Mouse (Mus musculus) lung, postnatal 0 days (tissue): ENCODE results near the gene Gm10974. TPM values are rescaled to one million over a fixed set of nuclear protein-coding genes. Genes with fewer than 3 reads are reported as not detected.

Experiments
- ATAC-seq: fragments of 200-750 bp; cut with Nextera tagmentation; 2 replicates; pipeline ENCODE4 v1.8.0; 2017; ENCODE audit warnings: moderate library complexity
- DNase-seq: peaks from one replicate; pipeline ENCODE4 v3.0.0-alpha.2; 2016; ENCODE audit warnings: low spot score
- H3K27ac ChIP-seq: fragments of 300-500 bp; sonication (generic); 2 replicates; pipeline ENCODE4 v1.5.1; 2014; ENCODE audit warnings: antibody characterized with exemption, mild to moderate bottlenecking, low read length, mixed read lengths
- H3K27me3 ChIP-seq: fragments of 300-500 bp; sonication (generic); replicated peaks from 2 replicates; pipeline ENCODE4 v1.6.1; 2014; ENCODE audit warnings: low read length, mixed read lengths; ENCODE audit not compliant: insufficient read depth
- H3K36me3 ChIP-seq: fragments of 300-500 bp; sonication (generic); 2 replicates; pipeline ENCODE4 v1.6.1; 2014; ENCODE audit warnings: low read length, mixed read lengths; ENCODE audit not compliant: insufficient read depth
- H3K4me1 ChIP-seq: fragments of 300-500 bp; sonication (generic); 2 replicates; pipeline ENCODE4 v1.6.1; 2014; ENCODE audit warnings: antibody characterized with exemption, low read depth, low read length, mixed read lengths; ENCODE audit not compliant: insufficient read depth
- H3K4me2 ChIP-seq: fragments of 300-500 bp; sonication (generic); replicated peaks from 2 replicates; pipeline ENCODE4 v1.6.1; 2014; ENCODE audit warnings: low read depth, mild to moderate bottlenecking, low read length, moderate library complexity, mixed read lengths
- H3K4me3 ChIP-seq: fragments of 300-500 bp; sonication (generic); 2 replicates; pipeline ENCODE4 v1.5.1; 2014; ENCODE audit warnings: low read depth, low read length
- H3K9ac ChIP-seq: fragments of 300-500 bp; sonication (generic); replicated peaks from 2 replicates; pipeline ENCODE4 v1.6.1; 2014; ENCODE audit warnings: low read depth, mild to moderate bottlenecking
- H3K9me3 ChIP-seq: fragments of 300-500 bp; sonication (generic); 2 replicates; pipeline ENCODE4 v1.6.1; 2016; ENCODE audit warnings: low read length, mixed read lengths
- CTCF ChIP-seq: IDR thresholded peaks from 2 replicates; pipeline ENCODE4 v1.5.1; 2016; ENCODE audit warnings: antibody characterized with exemption, mild to moderate bottlenecking
- EP300 ChIP-seq: IDR thresholded peaks from 2 replicates; pipeline ENCODE4 v1.6.1; 2016; ENCODE audit warnings: antibody characterized with exemption, mild to moderate bottlenecking, control low read depth
- WGBS: fragments of 180-500 bp; shearing (Covaris S2); extraction: QIAGEN DNeasy Blood & Tissue Kit; methylation state at CpG from one replicate; pipeline ENCODE4 v1.1.7; 2014; 5-methylcytosine and 5-hydroxymethylcytosine counted together
- polyA plus RNA-seq: library from polyadenylated mRNA; unstranded; fragments of >200 nt; fragmentation: Nextera tagmentation; extraction: Ambion mirVana; gene quantifications from 2 replicates; pipeline ENCODE4 v1.2.1, GENCODE M21; 2015

Gene Gm10974
- polyA plus RNA-seq, 1 experiment from 2014 or later, result not detected

DNA sequence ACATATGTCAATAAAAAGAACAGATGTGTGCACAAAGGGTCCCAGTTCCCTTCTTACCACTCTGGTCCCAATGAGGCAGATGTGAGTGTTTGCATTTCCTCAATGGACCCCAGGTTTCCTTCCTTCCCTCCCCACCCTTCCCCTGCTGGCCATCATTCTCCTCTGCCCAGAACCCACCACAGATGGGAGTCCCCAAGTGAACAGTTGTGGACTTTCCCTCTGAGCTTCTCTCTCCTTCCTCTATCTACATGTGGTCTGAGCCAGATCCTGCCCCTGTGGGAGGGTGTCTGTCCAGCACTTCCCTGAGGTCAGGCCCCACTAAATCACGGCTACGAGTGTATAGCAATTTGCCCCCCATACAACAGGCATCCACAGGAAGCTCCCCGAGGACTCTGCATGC is 10.8 kb upstream of the Gm10974 start:
- no peak overlapping the region for H3K4me3 ChIP-seq
- H3K9ac ChIP-seq, result no peak overlapping the region
- no peak overlapping the region for H3K27ac ChIP-seq
- no peak for TF ChIP-seq EP300
- no peaks in the 10 kb centered on the region for H3K27me3 ChIP-seq
- H3K9me3 ChIP-seq, result no peaks in the 10 kb centered on the region
- H3K36me3 ChIP-seq, result no peaks in the 10 kb centered on the region
- DNase-seq, result no peak
- no peak for ATAC-seq
- WGBS, result 58% methylated on average over 3 of the region's 3 CpGs
- no peak overlapping the region for H3K4me2 ChIP-seq
- H3K4me1 ChIP-seq, result no peaks in the 10 kb centered on the region

DNA sequence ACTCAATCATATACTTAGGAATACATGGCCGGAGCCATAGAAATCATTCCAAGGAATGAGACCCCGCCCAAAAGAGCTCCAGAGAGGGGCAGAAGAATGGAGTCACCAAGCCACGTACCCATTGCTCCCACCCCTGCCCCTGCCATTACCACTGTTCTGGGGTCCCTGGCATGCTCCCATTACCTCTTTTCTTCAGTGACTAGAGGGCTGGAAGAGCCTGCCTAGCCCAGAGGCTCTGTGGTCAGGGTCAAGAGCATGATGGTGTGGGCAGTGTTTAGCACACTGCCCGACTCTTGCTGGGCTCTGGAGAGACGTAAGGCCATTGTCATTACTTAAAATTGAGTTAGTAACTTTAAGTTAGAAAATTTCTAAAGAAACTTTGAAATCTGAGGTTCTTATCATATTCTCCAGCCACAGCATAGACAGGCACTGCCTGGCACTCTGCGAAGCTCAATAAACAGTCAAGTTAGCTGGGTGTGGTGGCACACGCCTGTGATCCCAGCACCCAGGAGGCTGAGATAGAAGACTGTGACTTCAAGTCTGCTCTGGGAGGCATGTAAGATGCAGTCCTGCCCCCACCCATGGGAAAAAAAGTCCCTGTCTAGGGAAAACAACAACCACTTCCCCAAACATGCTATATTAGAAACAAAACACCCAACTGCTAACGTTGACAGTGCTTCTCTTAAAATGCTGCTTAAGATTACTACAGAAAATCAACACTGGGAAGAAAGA is 9.7 kb upstream of the Gm10974 start:
- no peak overlapping the region for H3K4me2 ChIP-seq
- ATAC-seq, result no peak

DNA sequence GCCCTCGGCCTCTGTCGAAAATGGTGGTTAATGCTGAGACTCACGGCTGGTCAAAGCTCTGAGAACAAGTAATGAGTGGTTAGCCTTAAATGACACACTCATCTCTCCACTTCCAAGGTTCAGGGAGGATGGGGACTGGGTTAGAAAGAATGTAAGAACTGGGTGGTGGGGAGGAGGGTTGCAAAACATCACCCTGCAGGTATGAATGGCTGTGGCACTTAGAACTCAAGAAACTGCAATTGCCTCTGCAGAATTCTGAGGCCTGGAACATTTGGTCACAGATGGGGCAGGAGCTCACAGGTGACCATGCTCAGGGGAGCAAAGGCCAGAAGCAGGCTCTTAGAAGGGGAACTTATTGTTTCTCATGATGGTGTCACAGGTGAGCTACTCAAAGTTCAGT is 7.2 kb upstream of the Gm10974 start:
- no peaks in the 10 kb centered on the region for H3K27me3 ChIP-seq
- H3K36me3 ChIP-seq, result no peaks in the 10 kb centered on the region

More for the DNA sequence above, 9.7 kb upstream of the Gm10974 start:
- Histone ChIP-seq H3K36me3 (no peaks in the 10 kb centered on the region), H3K4me1 (no peaks in the 10 kb centered on the region), H3K4me3 (no peak overlapping the region), H3K27me3 (no peaks in the 10 kb centered on the region), H3K9ac (no peak overlapping the region), H3K9me3 (no peaks in the 10 kb centered on the region), H3K27ac (no peak overlapping the region)
- no peak for TF ChIP-seq CTCF
- TF ChIP-seq EP300, result no peak
- 70% methylated on average over 8 of the region's 8 CpGs for WGBS
- DNase-seq, result no peak

DNA sequence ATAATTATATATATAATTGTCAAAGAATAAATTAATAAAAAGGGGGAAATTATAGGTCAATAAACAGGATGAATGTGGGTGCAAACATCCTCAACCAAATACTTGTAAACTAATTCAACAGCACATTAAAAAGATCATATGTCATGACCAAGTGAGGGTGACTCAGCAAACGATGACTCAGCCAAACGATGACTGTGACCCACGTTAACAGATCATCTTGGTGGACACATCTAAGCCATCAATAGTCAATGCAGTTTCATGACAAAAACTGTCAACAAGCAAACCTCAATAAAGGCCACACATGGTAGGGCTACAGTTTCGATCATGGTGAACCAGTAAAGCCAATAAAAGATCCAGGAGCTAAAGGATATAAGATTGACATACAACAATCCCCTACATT is 6.7 kb upstream of the Gm10974 start:
- no peak for TF ChIP-seq EP300
- no peak for TF ChIP-seq CTCF
- H3K4me1 ChIP-seq, result no peaks in the 10 kb centered on the region

More for the DNA sequence above, 7.2 kb upstream of the Gm10974 start:
- WGBS, result 72% methylated on average over 3 of the region's 3 CpGs
- Histone ChIP-seq H3K27ac (no peak overlapping the region), H3K4me1 (no peaks in the 10 kb centered on the region), H3K4me2 (no peak overlapping the region), H3K9me3 (no peaks in the 10 kb centered on the region), H3K9ac (no peak overlapping the region), H3K4me3 (no peak overlapping the region)
- no peak for DNase-seq
- TF ChIP-seq EP300, result no peak
- TF ChIP-seq CTCF, result no peak
- no peak for ATAC-seq

DNA sequence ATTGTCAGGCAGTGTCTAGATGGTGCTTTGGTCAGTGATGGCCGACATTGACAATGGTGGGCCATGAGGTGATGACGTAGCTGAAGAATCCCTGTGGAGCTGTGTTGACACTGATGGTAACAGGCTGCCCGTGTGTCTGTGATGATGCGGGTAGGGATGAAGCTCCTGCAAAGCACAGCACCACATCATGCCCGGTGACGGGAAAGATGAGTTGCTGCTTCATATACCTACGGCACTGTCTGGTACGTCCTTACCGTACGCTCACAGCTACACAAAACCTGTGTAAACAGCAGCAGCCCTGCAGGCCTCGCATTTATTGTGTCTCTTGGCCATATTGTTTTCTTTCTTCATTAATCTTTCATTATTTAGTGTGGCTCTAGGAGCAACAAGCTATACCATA is 1.2 kb upstream of the Gm10974 start:
- no peaks in the 10 kb centered on the region for H3K4me1 ChIP-seq
- H3K4me3 ChIP-seq, result no peak overlapping the region
- H3K9me3 ChIP-seq, result no peaks in the 10 kb centered on the region
- no peak overlapping the region for H3K9ac ChIP-seq
- H3K27ac ChIP-seq, result no peak overlapping the region
- no peaks in the 10 kb centered on the region for H3K36me3 ChIP-seq
- H3K4me2 ChIP-seq, result no peak overlapping the region
- TF ChIP-seq CTCF (no peak), EP300 (no peak)
- no peaks in the 10 kb centered on the region for H3K27me3 ChIP-seq
- no peak for DNase-seq
- no peak for ATAC-seq
- 92% methylated on average over 11 of the region's 11 CpGs for WGBS

More for the DNA sequence above, 6.7 kb upstream of the Gm10974 start:
- Histone ChIP-seq H3K9ac (no peak overlapping the region), H3K4me2 (no peak overlapping the region), H3K27me3 (no peaks in the 10 kb centered on the region), H3K4me3 (no peak overlapping the region), H3K36me3 (no peaks in the 10 kb centered on the region), H3K27ac (no peak overlapping the region), H3K9me3 (no peaks in the 10 kb centered on the region)
- DNase-seq (no peak), ATAC-seq (no peak)
- WGBS, result 89% methylated on average over 4 of the region's 4 CpGs

DNA sequence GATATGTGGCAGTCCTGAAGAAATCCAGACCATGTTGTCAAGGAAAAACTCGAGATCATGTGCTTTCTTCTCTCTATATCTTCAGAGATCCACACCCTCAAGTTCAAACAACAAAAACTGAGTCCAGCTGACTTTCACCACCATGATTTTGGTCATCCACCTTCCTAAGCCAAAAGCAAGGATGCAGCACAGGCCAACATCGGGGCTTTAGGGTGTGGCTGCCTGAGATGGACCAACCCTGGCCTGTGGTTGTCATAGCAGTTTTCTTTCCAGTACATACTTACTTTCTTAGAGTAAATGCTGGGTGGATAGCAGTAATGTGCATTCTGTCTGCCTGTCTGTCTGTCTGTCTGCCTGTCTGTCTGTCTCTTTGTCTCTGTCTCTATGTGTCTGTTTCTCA is 294 bp upstream of the Gm10974 start:
- no peaks in the 10 kb centered on the region for H3K4me1 ChIP-seq
- DNase-seq (peak; percentile 32), ATAC-seq (peak; percentile 66)
- no peak for TF ChIP-seq CTCF
- TF ChIP-seq EP300, result no peak
- no peak overlapping the region for H3K9ac ChIP-seq
- H3K36me3 ChIP-seq, result no peaks in the 10 kb centered on the region
- H3K4me2 ChIP-seq, result no peak overlapping the region
- WGBS, result 45% methylated on average over 2 of the region's 2 CpGs
- peak overlapping the region; percentile 22 for H3K27ac ChIP-seq
- H3K27me3 ChIP-seq, result no peaks in the 10 kb centered on the region
- H3K4me3 ChIP-seq, result no peak overlapping the region
- no peaks in the 10 kb centered on the region for H3K9me3 ChIP-seq
